ENCODE assay signal across 8 mouse cellular contexts in genomic region chr11:77491502-77492291, GRCm38 (mm10). TPM values are rescaled to one million over a fixed set of nuclear protein-coding genes. Genes with fewer than 3 reads are reported as not detected.
DNase-seq lines count a peak whose midpoint lies in the region; ATAC-seq and TF ChIP-seq lines count a peak whose summit lies in the region.

No protein-coding gene starts in this region.

- H3K27me3 ChIP-seq in forebrain, embryonic 14.5 days (replicated peaks; ENCODE audit: control insufficient read depth, insufficient read depth, low read length): no peaks in the 10 kb centered on the region
- H3K27me3 ChIP-seq in hindbrain, embryonic 11.5 days (ENCODE audit: control insufficient read depth, insufficient read depth, low read length): no peaks in the 10 kb centered on the region
- no peaks in the 10 kb centered on the region for H3K27me3 ChIP-seq in limb, embryonic 14.5 days (ENCODE audit: control insufficient read depth, insufficient read depth, low read length)
- no peaks in the 10 kb centered on the region for H3K27me3 ChIP-seq in midbrain, embryonic 16.5 days (ENCODE audit: control insufficient read depth, insufficient read depth, low read depth, low read length)

- no peaks in the 10 kb centered on the region for H3K9me3 ChIP-seq in forebrain, embryonic 14.5 days (replicated peaks; ENCODE audit: control insufficient read depth, low read length)
- H3K9me3 ChIP-seq in hindbrain, embryonic 11.5 days (ENCODE audit: control insufficient read depth, low read length): no peaks in the 10 kb centered on the region
- no peaks in the 10 kb centered on the region for H3K9me3 ChIP-seq in limb, embryonic 14.5 days (ENCODE audit: control insufficient read depth, low read length)
- H3K9me3 ChIP-seq in midbrain, embryonic 16.5 days (replicated peaks; ENCODE audit: control insufficient read depth, low read length, poor library complexity, severe bottlenecking): no peaks in the 10 kb centered on the region

- peak overlapping the region; percentile 94 for H3K4me2 ChIP-seq in forebrain, embryonic 14.5 days (ENCODE audit: low read length)
- peak overlapping the region; percentile 77 for H3K4me2 ChIP-seq in hindbrain, embryonic 11.5 days (replicated peaks; ENCODE audit: low read depth, low read length)
- H3K4me2 ChIP-seq in limb, embryonic 14.5 days (replicated peaks; ENCODE audit: low read depth, low read length, severe bottlenecking): peak overlapping the region; percentile 95
- H3K4me2 ChIP-seq in midbrain, embryonic 16.5 days (ENCODE audit: low read length): peak overlapping the region; percentile 94

- peak overlapping the region; percentile 92 for H3K4me3 ChIP-seq in bone marrow macrophage, adult 2 months (ENCODE audit: insufficient read depth, low read length)
- H3K4me3 ChIP-seq in forebrain, embryonic 14.5 days (ENCODE audit: low read depth, low read length): peak overlapping the region; percentile 92
- H3K4me3 ChIP-seq in hindbrain, embryonic 11.5 days (ENCODE audit: low read depth, low read length): peak overlapping the region; percentile 74
- H3K4me3 ChIP-seq in limb, embryonic 14.5 days (replicated peaks; ENCODE audit: low read length): peak overlapping the region; percentile 54
- peak overlapping the region; percentile 68 for H3K4me3 ChIP-seq in midbrain, embryonic 16.5 days (ENCODE audit: low read depth, low read length)

- 0% methylated on average over 23 of the region's 23 CpGs for WGBS in forebrain, embryonic 14.5 days
- under 1% methylated on average over 23 of the region's 23 CpGs for WGBS in hindbrain, embryonic 11.5 days
- WGBS in limb, embryonic 14.5 days: under 1% methylated on average over 23 of the region's 23 CpGs
- WGBS in midbrain, embryonic 16.5 days: under 1% methylated on average over 23 of the region's 23 CpGs

- ATAC-seq in forebrain, embryonic 14.5 days: peak; percentile 65
- ATAC-seq in hindbrain, embryonic 11.5 days (ENCODE audit: low FRiP score): peak; percentile 69
- ATAC-seq in limb, embryonic 14.5 days (ENCODE audit: low FRiP score, low read depth): peak; percentile 80
- peak; percentile 37 for ATAC-seq in midbrain, embryonic 16.5 days

- H3K36me3 ChIP-seq in forebrain, embryonic 14.5 days (ENCODE audit: control insufficient read depth, insufficient read depth, low read length): no peaks in the 10 kb centered on the region
- no peaks in the 10 kb centered on the region for H3K36me3 ChIP-seq in hindbrain, embryonic 11.5 days (ENCODE audit: control insufficient read depth, insufficient read depth, low read length)
- H3K36me3 ChIP-seq in limb, embryonic 14.5 days (ENCODE audit: control insufficient read depth, insufficient read depth, low read length): 0 out of 2 replicates have a peak, but pooled peaks cover 3% of the 10 kb centered on the region
- H3K36me3 ChIP-seq in midbrain, embryonic 16.5 days (ENCODE audit: control insufficient read depth, insufficient read depth, low read length): no peaks in the 10 kb centered on the region

- peak overlapping the region; percentile 96 for H3K9ac ChIP-seq in forebrain, embryonic 14.5 days (ENCODE audit: low read length)
- H3K9ac ChIP-seq in hindbrain, embryonic 11.5 days (ENCODE audit: low read depth, low read length): peak overlapping the region; percentile 93
- H3K9ac ChIP-seq in limb, embryonic 14.5 days (ENCODE audit: low read depth, low read length, severe bottlenecking): 0 out of 2 replicates have a peak overlapping the region, but pooled peaks have one; percentile 3
- H3K9ac ChIP-seq in midbrain, embryonic 16.5 days (ENCODE audit: low read depth, low read length): peak overlapping the region; percentile 96

- H3K4me1 ChIP-seq in bone marrow macrophage, adult 2 months (ENCODE audit: control insufficient read depth, insufficient read depth, low read length): peaks cover 48% of the 10 kb centered on the region
- peaks cover 54% of the 10 kb centered on the region for H3K4me1 ChIP-seq in forebrain, embryonic 14.5 days (ENCODE audit: control insufficient read depth, insufficient read depth, low read length)
- H3K4me1 ChIP-seq in hindbrain, embryonic 11.5 days (replicated peaks; ENCODE audit: control insufficient read depth, insufficient read depth, low read length): peaks cover 27% of the 10 kb centered on the region
- H3K4me1 ChIP-seq in limb, embryonic 14.5 days (ENCODE audit: control insufficient read depth, insufficient read depth, low read length): peaks cover 54% of the 10 kb centered on the region
- peaks cover 59% of the 10 kb centered on the region for H3K4me1 ChIP-seq in midbrain, embryonic 16.5 days (ENCODE audit: control insufficient read depth, insufficient read depth, low read length)

- no peak for TF ChIP-seq CTCF in bone marrow macrophage, adult 2 months (IDR thresholded peaks at IDR 0.05; ENCODE audit: low read depth, low read length)

- peak overlapping the region; percentile 78 for H3K27ac ChIP-seq in bone marrow macrophage, adult 2 months (ENCODE audit: insufficient read depth, low read depth, low read length)
- H3K27ac ChIP-seq in forebrain, embryonic 14.5 days (ENCODE audit: low read depth, low read length): peak overlapping the region; percentile 91
- peak overlapping the region; percentile 85 for H3K27ac ChIP-seq in hindbrain, embryonic 11.5 days (ENCODE audit: low read depth, low read length)
- peak overlapping the region; percentile 80 for H3K27ac ChIP-seq in limb, embryonic 14.5 days (replicated peaks; ENCODE audit: low read depth, low read length)
- peak overlapping the region; percentile 92 for H3K27ac ChIP-seq in midbrain, embryonic 16.5 days (ENCODE audit: low read length)

- TF ChIP-seq POLR2A in bone marrow macrophage, adult 2 months (IDR thresholded peaks at IDR 0.05; ENCODE audit: borderline replicate concordance, low read depth, low read length): no peak
- TF ChIP-seq POLR2A in limb, embryonic 14.5 days (IDR thresholded peaks at IDR 0.05; ENCODE audit: borderline replicate concordance, extremely low read depth, insufficient read depth, insufficient read length): no peak

- peak; percentile 69 for DNase-seq in ovary, adult 18-20 months (ENCODE audit: low spot score)
- DNase-seq in ovary, postnatal 10 days (ENCODE audit: low spot score): no peak
- no peak for DNase-seq in forebrain, embryonic 14.5 days (ENCODE audit: low spot score)
- peak; percentile 45 for DNase-seq in hindbrain, embryonic 11.5 days (ENCODE audit: low spot score)
- peak; percentile 92 for DNase-seq in limb, embryonic 14.5 days (ENCODE audit: low spot score)
- no peak for DNase-seq in layer of hippocampus, postnatal 14 days (ENCODE audit: low spot score in 2 of 2)

RNA-seq across cellular contexts. Expression of gene Git1, which starts 1.7 kb away (rescaled TPM):
- polyA plus RNA-seq in bone marrow macrophage, adult 2 months (2012; ENCODE audit: insufficient read depth, insufficient read length, missing spikeins): 29.4 and 34.0 TPM in 2 replicates
- polyA plus RNA-seq in forebrain, embryonic 14.5 days (2014; fragmentation: Nextera tagmentation; extraction: Ambion mirVana): 16.3 and 18.7 TPM in 2 replicates
- 12.6 and 18.6 TPM in 2 replicates for polyA plus RNA-seq in hindbrain, embryonic 11.5 days (2014; fragmentation: Nextera tagmentation; extraction: Ambion mirVana)
- 57.1 and 71.7 TPM in 2 replicates for polyA plus RNA-seq in limb, embryonic 14.5 days (2012; rRNA removed)
- polyA plus RNA-seq in limb, embryonic 14.5 days (2014; fragmentation: Nextera tagmentation; extraction: Ambion mirVana): 17.3 and 18.2 TPM in 2 replicates
- 15.9 and 17.3 TPM in 2 replicates for polyA plus RNA-seq in midbrain, embryonic 16.5 days (2015; fragmentation: Nextera tagmentation; extraction: Ambion mirVana)
- 100 to 1,000 TPM; 164 to 177 TPM for total RNA-seq in layer of hippocampus, postnatal 14 days (2021)

RNA-seq across cellular contexts. Expression of gene Ankrd13b, which starts 2.2 kb away (rescaled TPM):
- 5.0 and 5.1 TPM in 2 replicates for polyA plus RNA-seq in bone marrow macrophage, adult 2 months (2012; ENCODE audit: insufficient read depth, insufficient read length, missing spikeins)
- 25.3 and 32.7 TPM in 2 replicates for polyA plus RNA-seq in forebrain, embryonic 14.5 days (2014; fragmentation: Nextera tagmentation; extraction: Ambion mirVana)
- 13.1 and 13.9 TPM in 2 replicates for polyA plus RNA-seq in hindbrain, embryonic 11.5 days (2014; fragmentation: Nextera tagmentation; extraction: Ambion mirVana)
- 98.1 and 133 TPM in 2 replicates for polyA plus RNA-seq in limb, embryonic 14.5 days (2012; rRNA removed)
- 13.9 and 15.1 TPM in 2 replicates for polyA plus RNA-seq in limb, embryonic 14.5 days (2014; fragmentation: Nextera tagmentation; extraction: Ambion mirVana)
- 31.9 and 33.7 TPM in 2 replicates for polyA plus RNA-seq in midbrain, embryonic 16.5 days (2015; fragmentation: Nextera tagmentation; extraction: Ambion mirVana)
- 100 to 1,000 TPM; 122 TPM for total RNA-seq in layer of hippocampus, postnatal 14 days (2021)

RNA-seq across cellular contexts. Expression of gene Abhd15, which starts 23.2 kb away (rescaled TPM):
- 10.4 and 10.5 TPM in 2 replicates for polyA plus RNA-seq in bone marrow macrophage, adult 2 months (2012; ENCODE audit: insufficient read depth, insufficient read length, missing spikeins)
- 1.2 and 1.8 TPM in 2 replicates for polyA plus RNA-seq in forebrain, embryonic 14.5 days (2014; fragmentation: Nextera tagmentation; extraction: Ambion mirVana)
- 2.1 and 3.0 TPM in 2 replicates for polyA plus RNA-seq in hindbrain, embryonic 11.5 days (2014; fragmentation: Nextera tagmentation; extraction: Ambion mirVana)
- 0.50 and 0.93 TPM in 2 replicates for polyA plus RNA-seq in limb, embryonic 14.5 days (2012; rRNA removed)
- polyA plus RNA-seq in limb, embryonic 14.5 days (2014; fragmentation: Nextera tagmentation; extraction: Ambion mirVana): 1.5 and 1.8 TPM in 2 replicates
- 2.4 and 3.1 TPM in 2 replicates for polyA plus RNA-seq in midbrain, embryonic 16.5 days (2015; fragmentation: Nextera tagmentation; extraction: Ambion mirVana)
- 1 to 10 TPM; 1.9 to 2.4 TPM for total RNA-seq in layer of hippocampus, postnatal 14 days (2021)

RNA-seq across cellular contexts. Expression of gene Trp53i13, which starts 24.1 kb away (rescaled TPM):
- 13.1 and 15.7 TPM in 2 replicates for polyA plus RNA-seq in bone marrow macrophage, adult 2 months (2012; ENCODE audit: insufficient read depth, insufficient read length, missing spikeins)
- polyA plus RNA-seq in forebrain, embryonic 14.5 days (2014; fragmentation: Nextera tagmentation; extraction: Ambion mirVana): 16.3 and 16.6 TPM in 2 replicates
- polyA plus RNA-seq in hindbrain, embryonic 11.5 days (2014; fragmentation: Nextera tagmentation; extraction: Ambion mirVana): 27.7 and 27.9 TPM in 2 replicates
- 51.1 and 77.3 TPM in 2 replicates for polyA plus RNA-seq in limb, embryonic 14.5 days (2012; rRNA removed)
- polyA plus RNA-seq in limb, embryonic 14.5 days (2014; fragmentation: Nextera tagmentation; extraction: Ambion mirVana): 67.3 and 69.0 TPM in 2 replicates
- 10.5 and 12.6 TPM in 2 replicates for polyA plus RNA-seq in midbrain, embryonic 16.5 days (2015; fragmentation: Nextera tagmentation; extraction: Ambion mirVana)
- 1 to 10 TPM; 5.8 to 6.7 TPM for total RNA-seq in layer of hippocampus, postnatal 14 days (2021)

RNA-seq across cellular contexts. Expression of gene Gm10392, which starts 27.3 kb away (rescaled TPM):
- 0.32 TPM in 1 of 2 replicates, not detected in the other for polyA plus RNA-seq in bone marrow macrophage, adult 2 months (2012; ENCODE audit: insufficient read depth, insufficient read length, missing spikeins)
- polyA plus RNA-seq in forebrain, embryonic 14.5 days (2014; fragmentation: Nextera tagmentation; extraction: Ambion mirVana): not detected in 2 replicates
- 0.13 TPM in 1 of 2 replicates, not detected in the other for polyA plus RNA-seq in hindbrain, embryonic 11.5 days (2014; fragmentation: Nextera tagmentation; extraction: Ambion mirVana)
- polyA plus RNA-seq in limb, embryonic 14.5 days (2012; rRNA removed): not detected in 2 replicates
- 0.12 TPM in 1 of 2 replicates, not detected in the other for polyA plus RNA-seq in limb, embryonic 14.5 days (2014; fragmentation: Nextera tagmentation; extraction: Ambion mirVana)
- not detected in 2 replicates for polyA plus RNA-seq in midbrain, embryonic 16.5 days (2015; fragmentation: Nextera tagmentation; extraction: Ambion mirVana)
- not detected for total RNA-seq in layer of hippocampus, postnatal 14 days (2021)

Comparison
In these comparisons a context has a peak if more than half of its experiments do, and no peak if none do; other contexts are left out.
1. DNase-seq: peak in ovary, adult 18-20 months (single experiment), hindbrain, embryonic 11.5 days (single experiment) and limb, embryonic 14.5 days (single experiment); none in ovary, postnatal 10 days (single experiment), forebrain, embryonic 14.5 days (single experiment) and layer of hippocampus, postnatal 14 days (0 of 2).
2. H3K9ac ChIP-seq: peak in every context shown above with its lines; median percentile 96 in forebrain, embryonic 14.5 days; 96 in midbrain, embryonic 16.5 days; 93 in hindbrain, embryonic 11.5 days; 3 in limb, embryonic 14.5 days.
3. Peak in every context shown above with its lines, with median percentiles within 50 percentile points of each other: H3K27ac ChIP-seq, H3K4me3 ChIP-seq, ATAC-seq and H3K4me2 ChIP-seq.